Mouse (Mus musculus): Measurements from ENCODE around the gene Hagh. TPM values are rescaled to one million over a fixed set of nuclear protein-coding genes. Genes with fewer than 3 reads are reported as not detected.

The Hagh gene
- polyA plus RNA-seq, 1 experiment from 2014 or later, result 71.5 TPM

DNA sequence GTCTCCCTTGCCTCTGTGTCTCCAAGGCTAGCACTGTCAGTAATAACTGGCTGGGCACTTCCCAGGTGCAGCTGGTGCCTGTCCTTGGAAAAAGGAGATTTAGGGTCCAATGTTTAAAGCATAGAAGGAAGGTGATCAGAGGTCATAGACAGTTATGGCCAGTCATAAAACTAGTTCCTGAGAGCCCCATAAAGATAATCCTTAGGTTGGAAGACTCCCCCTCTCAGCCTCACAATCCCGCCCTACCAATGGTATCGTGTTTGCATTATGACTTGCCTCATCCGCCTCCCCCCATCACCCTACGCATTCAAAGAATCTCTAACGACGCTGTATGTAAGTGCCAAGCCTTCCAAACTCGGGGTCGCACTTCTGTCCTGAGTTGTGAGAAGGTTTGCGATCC lies 4.6 kb downstream of the Hagh start:
- ATAC-seq (ENCODE audit: low FRiP score), result no peak
- no peaks in the 10 kb centered on the region for H3K9me3 ChIP-seq (ENCODE audit: control insufficient read depth, low read length)
- H3K27me3 ChIP-seq (ENCODE audit: control insufficient read depth, insufficient read depth, low read length), result peaks cover 5% of the 10 kb centered on the region
- no peak for DNase-seq (ENCODE audit: low spot score)
- WGBS, result 60% methylated on average over 9 of the region's 9 CpGs
- H3K9ac ChIP-seq, result no peak overlapping the region
- peaks cover 13% of the 10 kb centered on the region for H3K4me1 ChIP-seq (replicated peaks; ENCODE audit: control insufficient read depth, insufficient read depth, low read length)
- no peaks in the 10 kb centered on the region for H3K36me3 ChIP-seq (replicated peaks; ENCODE audit: control insufficient read depth, insufficient read depth)
- no peak overlapping the region for H3K27ac ChIP-seq
- H3K4me3 ChIP-seq (replicated peaks; ENCODE audit: low read length), result no peak overlapping the region
- H3K4me2 ChIP-seq (replicated peaks), result no peak overlapping the region

DNA sequence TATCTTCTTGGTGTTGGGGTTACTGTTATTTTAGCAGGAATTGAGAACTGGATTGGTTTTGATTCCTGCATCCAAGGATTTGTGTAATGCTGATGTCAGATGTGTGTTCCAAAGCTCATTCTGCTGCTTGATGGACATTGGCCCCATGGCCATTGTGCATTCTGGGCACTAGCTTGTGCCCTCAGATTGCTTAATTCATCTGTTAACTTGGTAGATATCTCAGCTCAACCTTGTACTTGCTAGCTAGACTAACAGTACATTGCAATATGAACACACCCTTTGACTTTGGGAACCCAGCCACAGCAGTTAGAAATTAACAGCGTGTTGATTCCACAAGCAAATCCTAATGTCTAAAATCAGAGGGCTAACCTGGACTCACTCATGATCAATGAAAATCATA lies 7.4 kb downstream of the Hagh start:
- Histone ChIP-seq H3K9ac (no peak overlapping the region), H3K4me2 (replicated peaks) (no peak overlapping the region), H3K4me1 (replicated peaks; ENCODE audit: control insufficient read depth, insufficient read depth, low read length) (peaks cover 20% of the 10 kb centered on the region), H3K4me3 (replicated peaks; ENCODE audit: low read length) (no peak overlapping the region), H3K27me3 (ENCODE audit: control insufficient read depth, insufficient read depth, low read length) (no peaks in the 10 kb centered on the region; the same call in 1 of the 2 replicates), H3K27ac (no peak overlapping the region), H3K36me3 (replicated peaks; ENCODE audit: control insufficient read depth, insufficient read depth) (no peaks in the 10 kb centered on the region), H3K9me3 (ENCODE audit: control insufficient read depth, low read length) (no peaks in the 10 kb centered on the region)
- 98% methylated on average over 1 of the region's 1 CpGs for WGBS
- DNase-seq (ENCODE audit: low spot score) (no peak), ATAC-seq (ENCODE audit: low FRiP score) (no peak)

DNA sequence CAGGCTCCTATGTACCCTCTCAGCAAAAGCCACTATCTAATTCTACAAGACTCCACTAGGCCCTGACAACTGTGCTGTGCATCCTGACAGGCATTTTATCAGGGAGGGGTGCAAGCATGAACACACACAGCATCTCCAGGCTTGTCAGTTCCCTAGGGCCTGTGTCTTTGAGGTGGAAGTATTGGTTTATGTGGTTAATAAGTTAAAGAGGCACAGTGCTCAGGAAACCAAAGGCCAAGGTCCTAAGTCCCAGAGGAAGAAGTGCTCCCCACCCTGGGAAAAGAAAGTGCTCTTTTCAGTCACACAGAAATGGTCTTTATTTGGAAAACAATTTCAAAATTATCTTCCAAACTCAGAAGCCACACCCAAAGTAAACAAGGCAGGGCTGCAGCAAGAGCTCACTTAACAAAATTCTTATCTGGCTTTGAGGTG lies 8.7 kb downstream of the Hagh start:
- no peaks in the 10 kb centered on the region for H3K9me3 ChIP-seq (ENCODE audit: control insufficient read depth, low read length)
- peaks cover 10% of the 10 kb centered on the region for H3K36me3 ChIP-seq (replicated peaks; ENCODE audit: control insufficient read depth, insufficient read depth)
- H3K27ac ChIP-seq, result no peak overlapping the region
- DNase-seq (ENCODE audit: low spot score), result no peak
- ATAC-seq (ENCODE audit: low FRiP score), result no peak
- H3K4me1 ChIP-seq (replicated peaks; ENCODE audit: control insufficient read depth, insufficient read depth, low read length), result peaks cover 20% of the 10 kb centered on the region
- H3K4me2 ChIP-seq (replicated peaks), result peak overlapping the region; percentile 94
- H3K4me3 ChIP-seq (replicated peaks; ENCODE audit: low read length), result peak overlapping the region; percentile 63
- H3K27me3 ChIP-seq (ENCODE audit: control insufficient read depth, insufficient read depth, low read length), result no peaks in the 10 kb centered on the region
- 0 out of 2 replicates have a peak overlapping the region, but pooled peaks have one; percentile 81 for H3K9ac ChIP-seq

DNA sequence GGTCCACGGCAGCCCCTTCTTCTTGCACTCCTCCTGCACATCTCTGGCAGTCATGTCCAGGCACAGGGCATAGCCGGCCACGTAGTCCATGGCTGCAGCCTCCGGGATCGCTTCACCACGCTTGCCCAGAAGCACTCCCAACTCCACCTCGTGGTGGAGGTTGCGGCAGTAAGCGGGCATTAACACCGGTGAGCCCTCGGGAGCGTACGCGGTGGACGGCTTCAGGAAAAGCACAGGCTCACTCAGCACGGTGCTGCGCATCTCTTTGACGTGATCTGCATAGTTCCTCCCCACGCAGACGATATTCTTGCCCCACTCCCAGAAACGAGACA lies 9.8 kb downstream of the Hagh start:
- H3K4me1 ChIP-seq (replicated peaks; ENCODE audit: control insufficient read depth, insufficient read depth, low read length), result peaks cover 20% of the 10 kb centered on the region
- no peaks in the 10 kb centered on the region for H3K9me3 ChIP-seq (ENCODE audit: control insufficient read depth, low read length)
- peaks cover 21% of the 10 kb centered on the region for H3K36me3 ChIP-seq (replicated peaks; ENCODE audit: control insufficient read depth, insufficient read depth)
- peak overlapping the region; percentile 93 for H3K27ac ChIP-seq
- peak overlapping the region; percentile 94 for H3K4me2 ChIP-seq (replicated peaks)
- H3K4me3 ChIP-seq (replicated peaks; ENCODE audit: low read length), result peak overlapping the region; percentile 63
- H3K27me3 ChIP-seq (ENCODE audit: control insufficient read depth, insufficient read depth, low read length), result no peaks in the 10 kb centered on the region
- ATAC-seq (ENCODE audit: low FRiP score) (peak; percentile 59; the same call in 1 of the 2 replicates), DNase-seq (ENCODE audit: low spot score) (no peak)
- peak overlapping the region; percentile 81 for H3K9ac ChIP-seq
- under 1% methylated on average over 21 of the region's 21 CpGs for WGBS

DNA sequence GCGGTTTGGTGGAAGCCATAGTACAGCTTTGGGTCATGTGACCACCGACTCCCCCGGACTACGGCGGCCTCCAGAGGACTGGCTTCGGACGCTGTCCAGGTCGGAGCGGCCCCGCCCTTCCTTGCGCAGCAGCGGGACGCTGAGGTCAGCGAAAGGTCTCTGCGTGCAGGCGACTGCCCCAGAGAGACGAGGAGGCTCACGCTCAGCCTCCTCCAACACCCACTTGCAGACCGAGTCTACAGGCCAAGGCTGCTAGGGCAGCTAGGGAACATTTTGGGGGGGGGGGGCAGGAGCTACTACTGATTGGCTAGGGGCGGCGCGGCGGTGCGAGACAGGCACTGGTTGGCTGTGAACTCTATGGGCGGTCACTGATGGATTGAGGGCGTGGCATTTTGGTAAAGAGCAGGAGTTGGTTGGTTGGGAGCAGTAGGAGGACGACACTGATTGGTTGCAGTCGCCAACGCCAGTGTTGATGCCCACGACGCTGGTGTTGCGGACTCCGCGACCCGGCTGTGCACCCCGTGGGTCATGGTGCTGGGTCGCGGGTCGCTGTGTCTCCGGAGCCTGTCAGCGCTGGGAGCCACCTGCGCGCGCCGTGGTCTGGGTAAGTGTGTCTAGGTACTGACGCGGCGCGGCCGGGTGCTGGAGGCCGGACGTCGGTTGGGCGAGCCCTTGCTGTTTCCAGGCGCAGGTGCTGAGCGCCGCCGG lies 10.3 kb downstream of the Hagh start, which contains the start of gene Fahd1:
Gene Fahd1 (minus strand): TSS at position 300 of the 708 bp plus-strand sequence.
- WGBS, result 0% methylated on average over 58 of the region's 58 CpGs
- Histone ChIP-seq H3K9ac (peak within 1 kb of the TSS; percentile 81), H3K27me3 (ENCODE audit: control insufficient read depth, insufficient read depth, low read length) (no peaks in the 10 kb centered on the region), H3K4me2 (replicated peaks) (peak within 1 kb of the TSS; percentile 94), H3K4me3 (replicated peaks; ENCODE audit: low read length) (peak within 1 kb of the TSS; percentile 63), H3K9me3 (ENCODE audit: control insufficient read depth, low read length) (no peaks in the 10 kb centered on the region), H3K36me3 (replicated peaks; ENCODE audit: control insufficient read depth, insufficient read depth) (peaks cover 25% of the 10 kb centered on the region), H3K4me1 (replicated peaks; ENCODE audit: control insufficient read depth, insufficient read depth, low read length) (peaks cover 20% of the 10 kb centered on the region), H3K27ac (peak within 1 kb of the TSS; percentile 93)
- ATAC-seq (ENCODE audit: low FRiP score) (peak; percentile 100), DNase-seq (ENCODE audit: low spot score) (peak; percentile 93)

DNA sequence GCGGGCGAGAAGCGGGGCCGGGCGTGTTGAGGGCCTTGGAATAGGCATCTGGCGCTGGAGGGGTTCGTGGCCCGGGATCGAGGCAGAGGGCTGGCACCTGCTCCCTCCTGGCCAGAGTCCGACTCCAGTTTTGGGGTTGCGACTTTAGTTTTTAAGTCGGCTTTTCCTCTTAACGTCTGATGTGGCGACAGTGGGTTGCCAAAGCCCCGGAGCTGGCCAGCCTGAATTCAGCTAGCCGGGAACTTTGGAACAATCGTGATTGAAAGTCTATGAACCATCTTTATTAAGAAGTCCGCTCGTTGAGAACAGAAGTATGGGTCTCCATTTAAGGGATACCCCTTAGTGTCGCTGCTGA lies 10.8 kb downstream of the Hagh start:
- DNase-seq (ENCODE audit: low spot score) (no peak), ATAC-seq (ENCODE audit: low FRiP score) (no peak)
- Histone ChIP-seq H3K36me3 (replicated peaks; ENCODE audit: control insufficient read depth, insufficient read depth) (peaks cover 28% of the 10 kb centered on the region), H3K27me3 (ENCODE audit: control insufficient read depth, insufficient read depth, low read length) (no peaks in the 10 kb centered on the region), H3K4me2 (replicated peaks) (peak overlapping the region; percentile 94), H3K4me1 (replicated peaks; ENCODE audit: control insufficient read depth, insufficient read depth, low read length) (peaks cover 20% of the 10 kb centered on the region), H3K9me3 (ENCODE audit: control insufficient read depth, low read length) (no peaks in the 10 kb centered on the region), H3K27ac (peak overlapping the region; percentile 3; the same call in 1 of the 2 replicates), H3K4me3 (replicated peaks; ENCODE audit: low read length) (peak overlapping the region; percentile 63), H3K9ac (peak overlapping the region; percentile 60)
- 1% methylated on average over 20 of the region's 20 CpGs for WGBS

DNA sequence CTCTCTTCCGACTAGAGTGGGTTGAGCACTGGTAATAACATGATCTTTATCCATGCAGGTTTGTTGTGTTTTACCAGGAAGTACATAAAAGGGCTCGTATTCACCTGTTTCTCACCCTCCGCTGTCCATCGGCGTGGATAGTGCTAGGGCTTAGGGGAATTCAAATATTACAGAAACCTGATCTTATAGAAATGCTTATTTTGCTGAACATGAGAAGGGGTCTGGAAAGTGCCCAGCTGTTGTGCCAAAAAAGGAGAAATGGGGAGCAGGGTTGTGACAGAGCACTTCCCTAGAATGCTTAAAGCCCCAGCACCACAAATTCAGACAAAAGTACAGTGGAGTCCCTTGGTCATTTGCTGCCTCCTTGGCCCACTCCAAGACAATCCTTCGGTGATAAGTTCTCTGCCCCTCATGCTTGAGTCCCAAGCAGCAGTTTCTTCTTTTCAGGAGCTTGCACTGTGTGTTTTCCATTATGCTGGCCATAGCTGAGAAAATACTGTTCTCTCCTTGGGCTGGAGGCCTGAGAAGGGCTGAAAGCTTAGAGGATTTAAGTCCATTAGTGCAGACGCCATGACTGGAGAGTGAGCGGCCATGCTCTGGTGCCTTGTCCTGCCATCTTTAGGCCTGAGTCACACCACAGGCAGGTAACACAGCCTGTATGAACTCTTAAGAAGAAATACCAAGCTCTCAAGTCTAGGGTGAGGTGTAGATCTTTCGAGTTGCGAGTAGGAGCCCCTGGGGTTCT lies 11.6 kb downstream of the Hagh start:
- peaks cover 30% of the 10 kb centered on the region for H3K36me3 ChIP-seq (replicated peaks; ENCODE audit: control insufficient read depth, insufficient read depth)
- H3K4me1 ChIP-seq (replicated peaks; ENCODE audit: control insufficient read depth, insufficient read depth, low read length), result peaks cover 20% of the 10 kb centered on the region
- peak overlapping the region; percentile 94 for H3K4me2 ChIP-seq (replicated peaks)
- ATAC-seq (ENCODE audit: low FRiP score) (no peak), DNase-seq (ENCODE audit: low spot score) (no peak)
- H3K9me3 ChIP-seq (ENCODE audit: control insufficient read depth, low read length), result no peaks in the 10 kb centered on the region
- H3K27ac ChIP-seq, result no peak overlapping the region
- H3K27me3 ChIP-seq (ENCODE audit: control insufficient read depth, insufficient read depth, low read length), result no peaks in the 10 kb centered on the region
- peak overlapping the region; percentile 60 for H3K9ac ChIP-seq
- 83% methylated on average over 10 of the region's 10 CpGs for WGBS
- H3K4me3 ChIP-seq (replicated peaks; ENCODE audit: low read length), result peak overlapping the region; percentile 63

DNA sequence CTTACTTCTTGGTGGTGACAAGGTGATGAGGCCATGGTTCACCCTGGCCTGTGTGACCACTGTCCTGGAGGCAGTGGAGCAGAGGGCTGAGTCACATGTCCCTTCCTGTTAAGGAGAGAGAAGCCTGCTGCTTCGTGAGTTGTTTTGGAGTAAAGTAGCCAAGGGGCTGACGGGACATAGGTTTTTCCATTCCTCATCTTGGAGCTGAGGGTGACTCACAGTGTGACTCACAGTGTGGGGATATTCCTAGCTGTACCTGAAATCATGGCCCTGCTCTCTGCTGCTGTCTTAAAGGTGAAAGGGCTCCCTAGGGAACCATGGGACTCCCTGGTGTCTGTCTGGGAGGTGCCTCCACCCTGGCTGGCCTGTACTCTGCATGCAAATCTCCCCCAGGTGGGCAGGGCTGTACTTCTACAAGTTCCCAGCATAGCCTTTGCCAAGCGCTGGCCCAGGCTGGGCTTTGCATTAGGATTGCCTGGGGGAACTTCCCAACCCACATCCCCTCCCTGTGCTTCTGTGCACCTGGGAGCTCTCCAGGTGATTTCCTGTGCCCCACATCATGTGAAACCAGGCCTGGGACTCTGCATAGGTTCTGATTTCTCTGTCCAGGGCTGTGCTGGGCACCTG lies 16.0 kb downstream of the Hagh start:
- peaks cover 43% of the 10 kb centered on the region for H3K36me3 ChIP-seq (replicated peaks; ENCODE audit: control insufficient read depth, insufficient read depth)
- DNase-seq (ENCODE audit: low spot score) (no peak), ATAC-seq (ENCODE audit: low FRiP score) (no peak)
- peaks cover 4% of the 10 kb centered on the region; the same call in 1 of the 2 replicates for H3K4me1 ChIP-seq (replicated peaks; ENCODE audit: control insufficient read depth, insufficient read depth, low read length)
- 83% methylated on average over 3 of the region's 3 CpGs for WGBS
- H3K4me3 ChIP-seq (replicated peaks; ENCODE audit: low read length), result no peak overlapping the region
- H3K27me3 ChIP-seq (ENCODE audit: control insufficient read depth, insufficient read depth, low read length), result no peaks in the 10 kb centered on the region
- no peak overlapping the region for H3K27ac ChIP-seq
- no peak overlapping the region for H3K4me2 ChIP-seq (replicated peaks)
- no peaks in the 10 kb centered on the region for H3K9me3 ChIP-seq (ENCODE audit: control insufficient read depth, low read length)
- H3K9ac ChIP-seq, result no peak overlapping the region

DNA sequence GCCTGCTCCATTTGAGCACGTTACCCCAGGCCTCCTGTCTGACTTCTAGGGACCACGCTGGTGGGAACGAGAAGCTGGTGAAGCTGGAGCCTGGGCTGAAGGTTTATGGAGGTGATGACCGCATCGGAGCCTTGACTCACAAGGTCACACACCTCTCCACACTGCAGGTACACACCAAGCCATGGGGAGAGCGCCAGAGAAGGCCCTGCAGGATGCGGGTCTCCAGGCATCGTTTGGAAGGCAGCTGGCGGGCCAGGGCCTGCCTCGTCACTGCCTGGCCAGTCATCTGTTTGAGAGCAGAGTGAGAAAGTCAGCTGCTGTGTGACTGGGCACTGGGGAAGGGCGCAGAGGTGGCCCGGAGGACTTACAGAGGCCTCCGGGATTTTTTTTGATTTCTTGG lies 16.6 kb downstream of the Hagh start:
- Histone ChIP-seq H3K4me1 (replicated peaks; ENCODE audit: control insufficient read depth, insufficient read depth, low read length) (no peaks in the 10 kb centered on the region), H3K4me3 (replicated peaks; ENCODE audit: low read length) (no peak overlapping the region), H3K27ac (no peak overlapping the region), H3K27me3 (ENCODE audit: control insufficient read depth, insufficient read depth, low read length) (no peaks in the 10 kb centered on the region), H3K9me3 (ENCODE audit: control insufficient read depth, low read length) (no peaks in the 10 kb centered on the region), H3K4me2 (replicated peaks) (no peak overlapping the region), H3K36me3 (replicated peaks; ENCODE audit: control insufficient read depth, insufficient read depth) (peaks cover 50% of the 10 kb centered on the region), H3K9ac (no peak overlapping the region)
- WGBS, result 89% methylated on average over 13 of the region's 13 CpGs
- no peak for ATAC-seq (ENCODE audit: low FRiP score)
- DNase-seq (ENCODE audit: low spot score), result no peak
